Mouse (Mus musculus) heart, postnatal 0 days (tissue): ENCODE data around the gene Rilpl1. TPM values are rescaled to one million over a fixed set of nuclear protein-coding genes. Genes with fewer than 3 reads are reported as not detected.

Experiments
- ATAC-seq: fragments of 200-750 bp; cut with Nextera tagmentation; 2 replicates; pipeline ENCODE4 v1.8.0; 2017; ENCODE audit warnings: low read depth, moderate number of reproducible peaks, moderate library complexity; ENCODE audit not compliant: insufficient read depth
- DNase-seq: peaks from one replicate; pipeline ENCODE4 v3.0.0-alpha.2; 2016; ENCODE audit warnings: low spot score
- H3K27ac ChIP-seq: fragments of 300-500 bp; sonication (generic); 2 replicates; pipeline ENCODE4 v1.5.1; 2014; ENCODE audit warnings: low read depth, mild to moderate bottlenecking
- H3K27me3 ChIP-seq: fragments of 300-500 bp; sonication (generic); 2 replicates; pipeline ENCODE4 v1.6.1; 2014; ENCODE audit warnings: low read length, mixed read lengths; ENCODE audit not compliant: control insufficient read depth, insufficient read depth
- H3K36me3 ChIP-seq: fragments of 300-500 bp; sonication (generic); replicated peaks from 2 replicates; pipeline ENCODE4 v1.6.1; 2014; ENCODE audit warnings: low read length, mixed read lengths; ENCODE audit not compliant: control insufficient read depth, insufficient read depth
- H3K4me1 ChIP-seq: fragments of 300-500 bp; sonication (generic); 2 replicates; pipeline ENCODE4 v1.6.1; 2014; ENCODE audit warnings: antibody characterized with exemption; ENCODE audit not compliant: control insufficient read depth, insufficient read depth
- H3K4me2 ChIP-seq: fragments of 300-500 bp; sonication (generic); 2 replicates; pipeline ENCODE4 v1.6.1; 2014; ENCODE audit warnings: low read depth, mild to moderate bottlenecking, low read length, moderate library complexity
- H3K4me3 ChIP-seq: fragments of 300-500 bp; sonication (generic); 2 replicates; pipeline ENCODE4 v1.5.1; 2014; ENCODE audit warnings: low read depth, low read length
- H3K9ac ChIP-seq: fragments of 300-500 bp; sonication (generic); replicated peaks from 2 replicates; pipeline ENCODE4 v1.6.1; 2014; ENCODE audit warnings: low read depth, low read length, mixed read lengths
- H3K9me3 ChIP-seq: fragments of 300-500 bp; sonication (generic); replicated peaks from 2 replicates; pipeline ENCODE4 v1.6.1; 2016; ENCODE audit warnings: low read length; ENCODE audit not compliant: control insufficient read depth
- CTCF ChIP-seq: IDR thresholded peaks from 2 replicates; pipeline ENCODE4 v1.5.1; 2016; ENCODE audit warnings: antibody characterized with exemption, control low read depth, low read depth
- EP300 ChIP-seq: IDR thresholded peaks from 2 replicates; pipeline ENCODE4 v1.6.1; 2016; ENCODE audit warnings: antibody characterized with exemption, low read depth
- WGBS: fragments of 180-500 bp; shearing (Covaris S2); extraction: QIAGEN DNeasy Blood & Tissue Kit; methylation state at CpG from one replicate; pipeline ENCODE4 v1.1.7; 2014; 5-methylcytosine and 5-hydroxymethylcytosine counted together
- polyA plus RNA-seq: library from polyadenylated mRNA; unstranded; fragments of >200 nt; fragmentation: Nextera tagmentation; extraction: Ambion mirVana; gene quantifications from 2 replicates; pipeline ENCODE4 v1.2.1, GENCODE M21; 2015
- total RNA-seq: library from RNA; depleted of rRNA; stranded (reverse); fragments of >200 nt; gene quantifications from 2 replicates; pipeline ENCODE4 v1.2.3, GENCODE M21; 2014; ENCODE audit warnings: low replicate concordance; rRNA removed

Rilpl1 gene
- 34.7 and 52.1 TPM in 2 replicates for total RNA-seq
- polyA plus RNA-seq = 39.0 and 40.5 TPM in 2 replicates

DNA sequence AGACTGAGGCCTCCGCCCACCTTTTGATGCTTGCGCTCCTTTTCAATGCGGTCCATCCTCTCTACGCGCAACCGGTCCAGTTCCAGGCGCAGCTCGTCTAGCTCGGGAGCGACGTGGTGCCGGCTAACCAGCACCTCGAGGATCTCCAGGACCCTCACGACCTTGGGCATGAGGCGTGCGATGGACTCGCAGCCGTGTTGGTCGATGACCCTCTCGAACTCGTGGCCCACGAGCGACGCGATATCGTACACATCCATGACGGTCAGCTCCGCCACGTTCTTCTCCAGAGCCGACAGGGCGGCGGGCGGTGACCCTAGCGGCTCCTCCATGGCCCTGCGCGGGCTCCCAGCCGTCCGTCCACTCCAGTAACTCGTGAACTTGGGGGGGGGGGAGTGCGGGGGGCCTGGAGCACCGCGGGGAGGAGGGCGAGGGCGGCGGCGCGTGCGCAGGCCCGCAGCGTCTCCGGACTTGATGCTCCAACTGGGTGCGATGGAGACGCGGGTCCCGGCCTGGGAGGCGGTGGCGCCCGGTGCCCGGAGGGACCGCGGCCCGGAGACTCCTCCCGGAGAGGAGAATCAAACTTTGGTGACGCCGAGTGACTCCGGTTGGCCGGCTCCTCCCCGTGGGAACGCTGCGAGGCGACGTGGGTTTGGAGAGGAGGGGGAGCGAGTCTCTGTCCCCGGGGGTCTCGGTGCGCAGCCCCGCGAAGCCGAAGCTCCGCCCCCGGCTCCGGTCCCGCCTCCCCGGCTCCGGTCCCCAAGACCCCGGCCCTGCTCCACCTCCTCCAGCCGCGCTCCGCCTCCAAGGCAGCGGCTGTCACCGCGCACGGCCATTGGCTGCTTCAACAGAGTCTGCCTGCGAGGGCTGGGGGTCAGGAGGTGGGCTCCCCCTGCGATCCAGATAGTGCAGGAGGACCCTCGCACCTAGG, at the start of gene Rilpl1:
Rilpl1 (minus strand) TSS at position 737 of the 928 bp plus-strand sequence.
- peaks cover 6% of the 10 kb centered on the region; the same call in 1 of the 2 replicates for H3K36me3 ChIP-seq
- H3K27ac ChIP-seq = peak within 1 kb of the TSS; percentile 94
- 0% methylated on average over 89 of the region's 96 CpGs for WGBS
- H3K27me3 ChIP-seq = no peaks in the 10 kb centered on the region
- H3K9me3 ChIP-seq = no peaks in the 10 kb centered on the region
- peak within 1 kb of the TSS; percentile 79 for H3K9ac ChIP-seq
- peak; percentile 72 for DNase-seq
- peak within 1 kb of the TSS; percentile 95 for H3K4me3 ChIP-seq
- peak within 1 kb of the TSS; percentile 91 for H3K4me2 ChIP-seq
- peaks cover 28% of the 10 kb centered on the region for H3K4me1 ChIP-seq
- no peak for TF ChIP-seq EP300
- TF ChIP-seq CTCF = no peak
- ATAC-seq = peak; percentile 81

DNA sequence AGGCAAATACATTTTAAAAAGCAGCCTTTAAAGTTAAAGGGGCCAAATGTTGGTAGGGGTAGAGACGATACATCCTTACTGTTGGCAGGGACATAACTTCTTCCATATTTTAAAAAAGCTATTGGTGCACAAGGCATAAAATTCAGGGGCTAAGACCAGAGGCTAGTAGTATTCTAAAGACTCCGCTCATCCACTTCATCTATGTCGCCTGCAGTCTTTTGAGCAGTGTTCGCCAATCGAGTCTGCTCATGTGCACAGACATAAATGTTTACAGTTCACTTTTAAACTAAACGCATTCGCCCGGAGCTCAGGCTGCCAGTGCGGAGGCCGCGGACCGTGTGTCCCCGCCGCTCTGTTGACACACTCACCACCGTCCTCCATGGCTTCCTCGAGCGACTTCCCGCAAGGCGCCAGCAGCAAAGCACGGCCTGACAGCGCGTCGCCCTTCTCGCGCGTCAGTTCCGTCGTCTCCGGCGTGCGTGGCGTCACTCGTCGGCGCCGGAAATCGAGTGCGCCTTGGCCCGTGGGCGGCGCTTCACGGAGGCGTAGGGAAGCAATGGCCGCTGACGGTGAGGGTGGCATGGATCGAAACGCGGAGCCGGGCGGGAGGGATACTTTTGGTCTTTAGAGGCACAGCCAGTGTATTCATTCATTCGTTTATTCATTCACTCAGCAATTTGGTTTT, 47.6 kb upstream of the Rilpl1 start, which contains the start of the genes Eif2b1 and Gtf2h3:
Eif2b1 (minus strand) TSS at position 499 of the 685 bp plus-strand sequence.
Gtf2h3 (plus strand) TSS at position 508 of the 685 bp plus-strand sequence.
- H3K36me3 ChIP-seq = peaks cover 42% of the 10 kb centered on the region
- H3K4me2 ChIP-seq = peak within 1 kb of the TSS; percentile 88
- H3K27ac ChIP-seq = peak within 1 kb of the TSS; percentile 52
- H3K4me1 ChIP-seq = peaks cover 14% of the 10 kb centered on the region
- DNase-seq (peak; percentile 84), ATAC-seq (peak; percentile 93)
- H3K9me3 ChIP-seq = no peaks in the 10 kb centered on the region
- no peaks in the 10 kb centered on the region for H3K27me3 ChIP-seq
- WGBS = under 1% methylated on average over 51 of the region's 51 CpGs
- H3K9ac ChIP-seq = peak within 1 kb of the TSS; percentile 61
- peak within 1 kb of the TSS; percentile 63 for H3K4me3 ChIP-seq
- TF ChIP-seq CTCF (no peak), EP300 (no peak)

DNA sequence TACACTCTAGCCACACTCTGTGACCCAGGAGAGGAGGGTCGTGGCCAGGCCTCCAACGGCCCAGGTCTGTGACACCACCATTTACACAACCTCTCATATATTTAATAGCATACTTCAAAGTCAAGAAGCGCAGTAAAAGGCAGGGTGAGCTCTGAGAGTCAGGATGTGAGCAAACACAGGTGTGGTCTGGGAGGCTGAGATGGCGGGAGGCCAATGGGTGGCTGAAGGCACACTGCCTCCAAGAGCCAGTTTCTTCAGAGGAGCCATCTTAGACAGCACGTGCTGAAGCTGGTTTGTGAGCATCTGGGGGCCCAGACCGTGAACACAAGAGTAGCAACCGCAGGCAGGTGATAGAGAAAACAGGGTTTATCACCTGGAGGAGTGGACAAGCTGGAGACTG, 44.3 kb upstream of the Rilpl1 start:
- WGBS = 94% methylated on average over 7 of the region's 7 CpGs
- H3K4me3 ChIP-seq = no peak overlapping the region
- TF ChIP-seq EP300 = no peak
- TF ChIP-seq CTCF = no peak
- no peak overlapping the region for H3K9ac ChIP-seq
- DNase-seq (no peak), ATAC-seq (no peak)
- H3K4me1 ChIP-seq = peaks cover 14% of the 10 kb centered on the region
- no peaks in the 10 kb centered on the region for H3K9me3 ChIP-seq
- H3K27ac ChIP-seq = no peak overlapping the region
- no peak overlapping the region for H3K4me2 ChIP-seq
- H3K36me3 ChIP-seq = peaks cover 70% of the 10 kb centered on the region
- no peaks in the 10 kb centered on the region for H3K27me3 ChIP-seq

DNA sequence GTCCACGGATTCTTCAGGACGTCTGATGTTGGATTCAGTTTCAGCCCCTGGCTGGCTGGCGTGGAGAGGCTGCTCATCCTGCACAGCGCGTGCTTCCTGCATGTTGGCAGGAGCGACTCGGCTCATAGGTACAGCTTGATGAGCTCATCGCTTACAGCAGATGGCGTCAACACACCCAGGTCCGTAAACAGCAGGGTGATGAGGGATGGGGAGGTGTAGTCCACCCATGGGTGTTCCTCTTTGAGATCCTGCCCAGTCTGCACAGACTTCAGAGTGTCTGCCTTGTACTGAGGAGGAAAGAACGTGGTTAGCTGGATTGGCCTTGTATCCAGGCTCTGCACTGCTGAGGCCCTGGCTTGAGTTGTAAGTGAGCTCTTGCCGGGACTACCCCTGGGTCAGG, 39.9 kb upstream of the Rilpl1 start:
- Histone ChIP-seq H3K27me3 (no peaks in the 10 kb centered on the region), H3K27ac (no peak overlapping the region), H3K9ac (no peak overlapping the region), H3K4me1 (no peaks in the 10 kb centered on the region), H3K36me3 (peaks cover 99% of the 10 kb centered on the region), H3K4me3 (no peak overlapping the region), H3K9me3 (no peaks in the 10 kb centered on the region), H3K4me2 (no peak overlapping the region)
- 78% methylated on average over 12 of the region's 12 CpGs for WGBS
- ATAC-seq (no peak), DNase-seq (no peak)
- TF ChIP-seq EP300 = no peak
- no peak for TF ChIP-seq CTCF

DNA sequence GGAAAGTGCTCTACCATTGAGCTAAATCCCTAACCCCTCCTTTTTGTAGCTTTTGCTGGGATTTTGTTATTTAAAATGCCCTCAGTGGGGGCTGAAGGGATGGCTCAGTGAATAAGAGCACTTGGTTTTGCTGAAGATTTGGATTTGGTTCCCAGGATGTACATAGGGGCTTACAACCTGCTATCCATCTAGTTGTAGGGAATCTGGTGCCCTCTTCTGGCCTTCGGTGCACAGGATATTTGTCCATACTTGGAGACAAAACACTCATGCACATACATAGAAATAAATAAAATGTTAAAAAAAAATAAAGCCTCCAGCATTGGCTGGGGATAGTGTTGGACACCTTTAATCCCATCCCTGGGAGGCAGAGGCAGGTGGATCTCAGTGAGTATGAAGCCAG, 24.0 kb upstream of the Rilpl1 start:
- peaks cover 5% of the 10 kb centered on the region for H3K4me1 ChIP-seq
- no peak overlapping the region for H3K27ac ChIP-seq
- WGBS = 77% methylated on average over 1 of the region's 1 CpGs
- peaks cover 52% of the 10 kb centered on the region for H3K36me3 ChIP-seq
- no peak for DNase-seq
- no peaks in the 10 kb centered on the region for H3K9me3 ChIP-seq
- TF ChIP-seq CTCF = peak; percentile 49
- no peak for TF ChIP-seq EP300
- no peak overlapping the region for H3K4me2 ChIP-seq
- no peak for ATAC-seq
- H3K9ac ChIP-seq = no peak overlapping the region
- H3K4me3 ChIP-seq = no peak overlapping the region
- H3K27me3 ChIP-seq = no peaks in the 10 kb centered on the region
